Comparison of ENCODE assay signal across 8 mouse cellular contexts in the genomic region with DNA sequence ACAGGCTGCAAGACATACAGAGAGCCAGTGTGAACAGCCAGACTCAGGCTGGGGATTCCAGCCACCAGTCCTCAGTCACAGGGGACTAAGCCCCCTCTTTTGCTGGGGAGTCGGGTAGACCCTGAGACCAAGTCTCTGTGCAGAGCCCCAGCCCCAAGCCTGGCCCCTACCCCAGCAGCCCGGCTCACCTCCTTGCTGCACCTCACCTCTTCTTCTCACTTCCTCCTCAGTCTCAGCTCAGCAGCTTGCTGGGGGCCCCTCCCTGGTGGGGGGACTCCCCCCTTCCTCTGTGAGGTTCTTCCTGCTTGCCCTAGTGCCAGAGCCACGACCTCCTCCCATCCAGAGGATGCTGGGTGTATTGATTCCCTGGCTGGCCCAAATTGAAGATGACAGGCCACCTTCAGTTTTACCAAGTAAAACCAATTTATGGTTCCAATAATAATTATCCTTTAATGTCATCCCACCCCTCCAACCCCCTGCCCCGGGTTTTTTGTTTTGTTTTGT. TPM values are rescaled to one million over a fixed set of nuclear protein-coding genes. Genes with fewer than 3 reads are reported as not detected.
A peak's percentile ranks its signal among the peaks of the same experiment; 100 is the strongest.
DNase-seq lines count a peak whose midpoint lies in the region; ATAC-seq lines count a peak whose summit lies in the region.

TSS of gene Tbc1d10c (minus strand) at position 454 of the 504 bp plus-strand sequence.

- H3K36me3 ChIP-seq in heart, embryonic 12.5 days = peaks cover 28% of the 10 kb centered on the region
- peaks cover 31% of the 10 kb centered on the region for H3K36me3 ChIP-seq in forebrain, embryonic 10.5 days (replicated peaks)
- H3K36me3 ChIP-seq in megakaryocyte, embryonic 14.5 days (replicated peaks; ENCODE audit: low read length) = peaks cover 60% of the 10 kb centered on the region
- H3K36me3 ChIP-seq in stomach, embryonic 16.5 days (ENCODE audit: control insufficient read depth, insufficient read depth, low read length) = peaks cover 22% of the 10 kb centered on the region; the same call in 1 of the 2 replicates

- H3K27me3 ChIP-seq in heart, embryonic 12.5 days (replicated peaks) = no peaks in the 10 kb centered on the region
- no peaks in the 10 kb centered on the region for H3K27me3 ChIP-seq in forebrain, embryonic 10.5 days (ENCODE audit: poor library complexity, severe bottlenecking)
- no peaks in the 10 kb centered on the region for H3K27me3 ChIP-seq in megakaryocyte, embryonic 14.5 days (replicated peaks)
- no peaks in the 10 kb centered on the region for H3K27me3 ChIP-seq in stomach, embryonic 16.5 days (ENCODE audit: control insufficient read depth, insufficient read depth, low read length)

- WGBS in heart, embryonic 12.5 days = 52% methylated on average over 4 of the region's 4 CpGs
- 69% methylated on average over 4 of the region's 4 CpGs for WGBS in forebrain, embryonic 10.5 days
- 54% methylated on average over 4 of the region's 4 CpGs for WGBS in stomach, embryonic 16.5 days

- peak within 1 kb of the TSS; percentile 74 for H3K4me3 ChIP-seq in heart, embryonic 12.5 days
- peak within 1 kb of the TSS; percentile 96 for H3K4me3 ChIP-seq in forebrain, embryonic 10.5 days
- peak within 1 kb of the TSS; percentile 98 for H3K4me3 ChIP-seq in megakaryocyte, embryonic 14.5 days (replicated peaks)
- H3K4me3 ChIP-seq in stomach, embryonic 16.5 days (replicated peaks; ENCODE audit: low read length) = peak within 1 kb of the TSS; percentile 93

- peaks cover 51% of the 10 kb centered on the region for H3K4me1 ChIP-seq in heart, embryonic 12.5 days (replicated peaks)
- peaks cover 42% of the 10 kb centered on the region for H3K4me1 ChIP-seq in forebrain, embryonic 10.5 days
- H3K4me1 ChIP-seq in megakaryocyte, embryonic 14.5 days = peaks cover 88% of the 10 kb centered on the region
- H3K4me1 ChIP-seq in stomach, embryonic 16.5 days (ENCODE audit: control insufficient read depth, insufficient read depth, low read length) = peaks cover 19% of the 10 kb centered on the region

- H3K4me2 ChIP-seq in heart, embryonic 12.5 days = peak within 1 kb of the TSS; percentile 86
- H3K4me2 ChIP-seq in stomach, embryonic 16.5 days (ENCODE audit: low read depth, low read length) = peak within 1 kb of the TSS; percentile 97

- no peak for ATAC-seq in heart, embryonic 12.5 days (ENCODE audit: insufficient number of reproducible peaks, low FRiP score)
- no peak for ATAC-seq in stomach, embryonic 16.5 days (ENCODE audit: insufficient read depth, low FRiP score)

- DNase-seq in heart, postnatal 14 days = no peak
- no peak for DNase-seq in forebrain, embryonic 10.5 days (ENCODE audit: extremely low spot score, low spot score)
- DNase-seq in kidney, postnatal 10 days = peak; percentile 59
- no peak for DNase-seq in ovary, adult 18-20 months (ENCODE audit: low spot score)
- no peak for DNase-seq in layer of hippocampus, adult 8-10 months (ENCODE audit: low spot score in 2 of 2)

- H3K27ac ChIP-seq in heart, embryonic 12.5 days (ENCODE audit: poor library complexity, severe bottlenecking) = peak within 1 kb of the TSS; percentile 88
- peak within 1 kb of the TSS; percentile 98 for H3K27ac ChIP-seq in forebrain, embryonic 10.5 days
- peak within 1 kb of the TSS; percentile 96 for H3K27ac ChIP-seq in stomach, embryonic 16.5 days (ENCODE audit: low read length)

- no peaks in the 10 kb centered on the region for H3K9me3 ChIP-seq in heart, embryonic 12.5 days (replicated peaks)
- no peaks in the 10 kb centered on the region for H3K9me3 ChIP-seq in forebrain, embryonic 10.5 days
- no peaks in the 10 kb centered on the region for H3K9me3 ChIP-seq in megakaryocyte, embryonic 14.5 days
- H3K9me3 ChIP-seq in stomach, embryonic 16.5 days (replicated peaks; ENCODE audit: control insufficient read depth, low read length) = no peaks in the 10 kb centered on the region

- peak within 1 kb of the TSS; percentile 92 for H3K9ac ChIP-seq in heart, embryonic 12.5 days
- peak within 1 kb of the TSS; percentile 99 for H3K9ac ChIP-seq in stomach, embryonic 16.5 days (ENCODE audit: low read length)

- intact Hi-C loops in heart, postnatal 14 days (cut with DNase I) = no loop called here

RNA-seq across cellular contexts. Expression of gene Tbc1d10c, which starts in this region (rescaled TPM):
- polyA plus RNA-seq in heart, embryonic 12.5 days (2016; fragmentation: Nextera tagmentation; extraction: Ambion mirVana) = 1.5 and 1.6 TPM in 2 replicates
- total RNA-seq in heart, postnatal 14 days (2021) = 1 to 10 TPM; 4.0 to 7.5 TPM
- polyA plus RNA-seq in forebrain, embryonic 10.5 days (2016; fragmentation: Nextera tagmentation; extraction: Ambion mirVana) = 0.43 and 0.47 TPM in 2 replicates
- polyA plus RNA-seq in megakaryocyte, embryonic 14.5 days (2012; ENCODE audit: insufficient read depth, low replicate concordance) = 24.1 and 31.5 TPM in 2 replicates
- polyA plus RNA-seq in stomach, embryonic 16.5 days (2015; fragmentation: Nextera tagmentation; extraction: Ambion mirVana) = 3.6 and 3.8 TPM in 2 replicates
- total RNA-seq in layer of hippocampus, adult 8-10 months (2022) = 1 to 10 TPM in 3 of 4 experiments, under 1 TPM in 1; 0.66 to 2.0 (median 1.4) TPM
